Mouse (Mus musculus) kidney, embryonic 14.5 days (tissue): ENCODE data around the gene Cav3. TPM values are rescaled to one million over a fixed set of nuclear protein-coding genes. Genes with fewer than 3 reads are reported as not detected.

Experiments used
- ATAC-seq: fragments of 200-750 bp; cut with Nextera tagmentation; 2 replicates; pipeline ENCODE4 v1.8.0; 2017; ENCODE audit warnings: moderate number of reproducible peaks, mild to moderate bottlenecking, moderate TSS enrichment, moderate library complexity; ENCODE audit not compliant: low FRiP score, low TSS enrichment
- H3K27ac ChIP-seq: fragments of 300-500 bp; sonication (generic); 2 replicates; pipeline ENCODE4 v1.5.1; 2014; ENCODE audit warnings: low read depth, mild to moderate bottlenecking, low read length, moderate library complexity, mixed read lengths
- H3K27me3 ChIP-seq: fragments of 300-500 bp; sonication (generic); 2 replicates; pipeline ENCODE4 v1.6.1; 2014; ENCODE audit warnings: mild to moderate bottlenecking, low read length; ENCODE audit not compliant: control insufficient read depth, insufficient read depth
- H3K36me3 ChIP-seq: fragments of 300-500 bp; sonication (generic); 2 replicates; pipeline ENCODE4 v1.6.1; 2014; ENCODE audit warnings: low read length, mixed read lengths; ENCODE audit not compliant: control insufficient read depth, insufficient read depth
- H3K4me1 ChIP-seq: fragments of 300-500 bp; sonication (generic); 2 replicates; pipeline ENCODE4 v1.6.1; 2014; ENCODE audit warnings: low read length, mixed read lengths; ENCODE audit not compliant: control insufficient read depth, insufficient read depth
- H3K4me2 ChIP-seq: fragments of 300-500 bp; sonication (generic); replicated peaks from 2 replicates; pipeline ENCODE4 v1.6.1; 2014; ENCODE audit warnings: low read depth, mild to moderate bottlenecking, low read length
- H3K4me3 ChIP-seq: fragments of 300-500 bp; sonication (generic); 2 replicates; pipeline ENCODE4 v1.5.1; 2014; ENCODE audit warnings: mild to moderate bottlenecking, low read length
- H3K9ac ChIP-seq: fragments of 300-500 bp; sonication (generic); 2 replicates; pipeline ENCODE4 v1.6.1; 2014; ENCODE audit warnings: low read depth, mild to moderate bottlenecking, low read length, moderate library complexity
- H3K9me3 ChIP-seq: fragments of 300-500 bp; sonication (generic); 2 replicates; pipeline ENCODE4 v1.6.1; 2016; ENCODE audit warnings: low read length; ENCODE audit not compliant: control insufficient read depth
- WGBS: fragments of 180-500 bp; shearing (Covaris S2); extraction: QIAGEN DNeasy Blood & Tissue Kit; methylation state at CpG from one replicate; pipeline ENCODE4 v1.1.7; 2014; 5-methylcytosine and 5-hydroxymethylcytosine counted together
- polyA plus RNA-seq: library from polyadenylated mRNA; unstranded; fragments of >200 nt; fragmentation: Nextera tagmentation; extraction: Ambion mirVana; gene quantifications from 2 replicates; pipeline ENCODE4 v1.2.1, GENCODE M21; 2014

The Cav3 gene
- 0.31 and 0.56 TPM in 2 replicates for polyA plus RNA-seq

- no peak within 1 kb of the TSS for H3K4me3 ChIP-seq
- H3K27me3 ChIP-seq, result no peaks in the 10 kb centered on the region
- H3K4me2 ChIP-seq, result no peak within 1 kb of the TSS
- no peak within 1 kb of the TSS for H3K9ac ChIP-seq
- H3K27ac ChIP-seq, result no peak within 1 kb of the TSS
- H3K4me1 ChIP-seq, result no peaks in the 10 kb centered on the region
- no peaks in the 10 kb centered on the region for H3K9me3 ChIP-seq
- H3K36me3 ChIP-seq, result no peaks in the 10 kb centered on the region
- no peak for ATAC-seq
- WGBS, result 76% methylated on average over 12 of the region's 12 CpGs
Observed at GRCm38 (mm10) chr6:112459341-112459749, at the start of gene Cav3. Gene Cav3, plus strand, starts transcription at chr6:112459505.

GRCm38 (mm10) chr6:112419333-112419732 is 40.0 kb upstream of the Cav3 start:
- no peak for ATAC-seq
- Histone ChIP-seq H3K4me1 (no peaks in the 10 kb centered on the region), H3K4me2 (no peak overlapping the region), H3K27me3 (no peaks in the 10 kb centered on the region), H3K9me3 (peaks cover 4% of the 10 kb centered on the region; the same call in 1 of the 2 replicates), H3K4me3 (no peak overlapping the region), H3K9ac (no peak overlapping the region), H3K27ac (no peak overlapping the region), H3K36me3 (no peaks in the 10 kb centered on the region)
- WGBS, result 80% methylated on average over 9 of the region's 9 CpGs

GRCm38 (mm10) chr6:112420883-112421282 is 38.4 kb upstream of the Cav3 start:
- H3K4me1 ChIP-seq, result no peaks in the 10 kb centered on the region
- no peak overlapping the region for H3K9ac ChIP-seq
- H3K9me3 ChIP-seq, result peaks cover 4% of the 10 kb centered on the region; the same call in 1 of the 2 replicates
- H3K4me2 ChIP-seq, result no peak overlapping the region
- no peak overlapping the region for H3K27ac ChIP-seq
- H3K36me3 ChIP-seq, result no peaks in the 10 kb centered on the region
- H3K4me3 ChIP-seq, result no peak overlapping the region
- 100% methylated on average over 1 of the region's 1 CpGs for WGBS
- no peak for ATAC-seq
- no peaks in the 10 kb centered on the region for H3K27me3 ChIP-seq

GRCm38 (mm10) chr6:112423746-112424501 is 35.4 kb upstream of the Cav3 start:
- Histone ChIP-seq H3K4me1 (no peaks in the 10 kb centered on the region), H3K9ac (no peak overlapping the region), H3K4me2 (no peak overlapping the region), H3K27me3 (no peaks in the 10 kb centered on the region), H3K36me3 (no peaks in the 10 kb centered on the region), H3K9me3 (peaks cover 4% of the 10 kb centered on the region; the same call in 1 of the 2 replicates), H3K27ac (no peak overlapping the region), H3K4me3 (no peak overlapping the region)
- WGBS, result 78% methylated on average over 8 of the region's 8 CpGs
- no peak for ATAC-seq

GRCm38 (mm10) chr6:112426018-112426732 is 33.1 kb upstream of the Cav3 start:
- Histone ChIP-seq H3K27me3 (no peaks in the 10 kb centered on the region), H3K36me3 (no peaks in the 10 kb centered on the region), H3K4me2 (no peak overlapping the region), H3K4me1 (no peaks in the 10 kb centered on the region), H3K27ac (no peak overlapping the region), H3K4me3 (no peak overlapping the region), H3K9ac (no peak overlapping the region), H3K9me3 (peaks cover 4% of the 10 kb centered on the region; the same call in 1 of the 2 replicates)
- ATAC-seq, result no peak
- 68% methylated on average over 6 of the region's 6 CpGs for WGBS

GRCm38 (mm10) chr6:112445675-112446074 is 13.6 kb upstream of the Cav3 start:
- ATAC-seq, result no peak
- Histone ChIP-seq H3K9ac (no peak overlapping the region), H3K36me3 (no peaks in the 10 kb centered on the region), H3K9me3 (no peaks in the 10 kb centered on the region), H3K27ac (no peak overlapping the region), H3K27me3 (no peaks in the 10 kb centered on the region), H3K4me2 (no peak overlapping the region), H3K4me1 (no peaks in the 10 kb centered on the region), H3K4me3 (no peak overlapping the region)
- 82% methylated on average over 3 of the region's 3 CpGs for WGBS

GRCm38 (mm10) chr6:112461459-112461858 is 2.2 kb downstream of the Cav3 start:
- H3K4me2 ChIP-seq, result no peak overlapping the region

GRCm38 (mm10) chr6:112463331-112463730 is 4.0 kb downstream of the Cav3 start:
- no peaks in the 10 kb centered on the region for H3K9me3 ChIP-seq
- no peaks in the 10 kb centered on the region for H3K27me3 ChIP-seq
- H3K27ac ChIP-seq, result no peak overlapping the region
- H3K9ac ChIP-seq, result no peak overlapping the region
- 81% methylated on average over 6 of the region's 6 CpGs for WGBS
- no peaks in the 10 kb centered on the region for H3K36me3 ChIP-seq
- 0 out of 2 replicates have a peak, but pooled peaks cover 3% of the 10 kb centered on the region for H3K4me1 ChIP-seq
- no peak overlapping the region for H3K4me3 ChIP-seq
- no peak overlapping the region for H3K4me2 ChIP-seq
- ATAC-seq, result no peak

More at GRCm38 (mm10) chr6:112461459-112461858, 2.2 kb downstream of the Cav3 start:
- Histone ChIP-seq H3K27ac (no peak overlapping the region), H3K36me3 (no peaks in the 10 kb centered on the region), H3K4me3 (no peak overlapping the region), H3K27me3 (no peaks in the 10 kb centered on the region), H3K9ac (no peak overlapping the region), H3K9me3 (no peaks in the 10 kb centered on the region), H3K4me1 (0 out of 2 replicates have a peak, but pooled peaks cover 1% of the 10 kb centered on the region)
- no peak for ATAC-seq
- WGBS, result 92% methylated on average over 5 of the region's 5 CpGs

GRCm38 (mm10) chr6:112465441-112465840 is 6.1 kb downstream of the Cav3 start:
- no peak for ATAC-seq
- Histone ChIP-seq H3K27ac (no peak overlapping the region), H3K36me3 (no peaks in the 10 kb centered on the region), H3K4me1 (0 out of 2 replicates have a peak, but pooled peaks cover 3% of the 10 kb centered on the region), H3K9ac (no peak overlapping the region), H3K27me3 (no peaks in the 10 kb centered on the region), H3K4me2 (no peak overlapping the region), H3K9me3 (no peaks in the 10 kb centered on the region; the same call in 1 of the 2 replicates), H3K4me3 (no peak overlapping the region)
- 75% methylated on average over 3 of the region's 3 CpGs for WGBS
